Mouse (Mus musculus): Measurements from ENCODE around the gene Sorl1.

GRCm38 (mm10) chr9:42101266-42101665 is 22.8 kb downstream of the Sorl1 start:
- TF ChIP-seq CTCF (IDR thresholded peaks at IDR 0.05; ENCODE audit: extremely low read depth, insufficient read depth, insufficient read length, insufficient replicate concordance), result no peak
- no peak for TF ChIP-seq POLR2A (IDR thresholded peaks at IDR 0.05; ENCODE audit: low read depth, low read length)

Data from spleen, adult 2 months (tissue).